Mouse (Mus musculus) C2C12 (cell line): ENCODE data around the gene Cttnbp2nl. TPM values are rescaled to one million over a fixed set of nuclear protein-coding genes. Genes with fewer than 3 reads are reported as not detected.

Source experiments
- H3K27me3 ChIP-seq: one replicate; pipeline ENCODE4 v1.6.1; 2011; ENCODE audit not compliant: control insufficient read depth, insufficient read depth, insufficient read length
- H3K36me3 ChIP-seq: one replicate; pipeline ENCODE4 v1.6.1; 2011; ENCODE audit not compliant: control insufficient read depth, insufficient read depth
- H3K4me3 ChIP-seq: one replicate; pipeline ENCODE4 v1.5.1; 2011; ENCODE audit warnings: mild to moderate bottlenecking, control low read depth; ENCODE audit not compliant: poor library complexity, insufficient read depth, severe bottlenecking
- H3K79me2 ChIP-seq: one replicate; pipeline ENCODE4 v1.6.1; 2011; ENCODE audit not compliant: control insufficient read depth, insufficient read depth
- H3K79me3 ChIP-seq: one replicate; pipeline ENCODE4 v1.6.1; 2011; ENCODE audit warnings: low read depth, control low read depth
- H3ac ChIP-seq: one replicate; pipeline ENCODE3; 2011; ENCODE audit warnings: low read depth; ENCODE audit not compliant: control insufficient read depth, insufficient read length
- CEBPB ChIP-seq: IDR thresholded peaks from one replicate; pipeline ENCODE4 v1.6.1; 2011; ENCODE audit warnings: low read depth, mild to moderate bottlenecking, control low read depth, moderate library complexity
- CTCF ChIP-seq: IDR thresholded peaks from one replicate; pipeline ENCODE4 v1.5.1; 2011; ENCODE audit not compliant: control insufficient read depth, insufficient read depth, insufficient read length
- FOSL1 ChIP-seq: IDR thresholded peaks from one replicate; pipeline ENCODE4 v1.8.0; 2011; ENCODE audit warnings: mild to moderate bottlenecking, low read length; ENCODE audit not compliant: poor library complexity, insufficient read depth, severe bottlenecking
- MAX ChIP-seq: IDR thresholded peaks from one replicate; pipeline ENCODE4 v1.6.1; 2011; ENCODE audit warnings: mild to moderate bottlenecking, control low read depth
- MYOD1 ChIP-seq: IDR thresholded peaks from one replicate; pipeline ENCODE4 v1.6.1; 2011; ENCODE audit warnings: low read depth; ENCODE audit not compliant: control insufficient read depth, insufficient read length
- MYOG ChIP-seq: IDR thresholded peaks from one replicate; pipeline ENCODE4 v1.6.1; 2011; ENCODE audit not compliant: control insufficient read depth, insufficient read length; ENCODE audit errors: extremely low read depth
- USF1 ChIP-seq: IDR thresholded peaks from one replicate; pipeline ENCODE4 v1.6.1; 2011; ENCODE audit warnings: low read depth, mild to moderate bottlenecking, control low read depth, moderate library complexity
- polyA plus RNA-seq: library from polyadenylated mRNA; unstranded; fragments of >200 nt; fragmentation: generic; extraction: Trizol; gene quantifications from one replicate; pipeline ENCODE4 v1.2.1, GENCODE M21; 2012; ENCODE audit warnings: missing spikeins

The Cttnbp2nl gene
- polyA plus RNA-seq, 1 experiment: 11.2 TPM

DNA sequence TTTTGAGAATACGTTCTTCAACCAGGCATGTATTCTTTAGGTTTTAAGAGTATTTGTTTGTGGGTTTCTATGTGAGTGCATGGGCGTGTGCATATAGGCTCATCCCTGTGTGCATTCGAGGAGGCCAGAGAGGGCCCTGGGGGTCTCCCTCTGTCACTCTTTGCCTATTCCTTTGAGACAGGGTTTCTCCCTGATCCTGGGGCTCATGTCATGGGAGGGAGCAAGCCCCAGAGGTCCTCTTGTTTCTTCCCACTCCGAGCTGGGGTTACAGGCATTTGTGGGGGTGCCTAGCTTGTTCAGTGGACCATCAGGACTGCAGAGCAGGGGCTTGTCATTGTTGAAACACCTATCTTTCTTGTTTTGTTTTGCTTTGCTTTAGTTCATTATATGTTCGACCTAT is 65.1 kb downstream of the Cttnbp2nl start:
- Histone ChIP-seq H3K27me3 (no peaks in the 10 kb centered on the region), H3K79me3 (no peaks in the 10 kb centered on the region), H3ac (no peak overlapping the region), H3K79me2 (no peaks in the 10 kb centered on the region), H3K4me3 (no peak overlapping the region), H3K36me3 (no peaks in the 10 kb centered on the region)
- TF ChIP-seq MYOG (no peak), CEBPB (no peak), MYOD1 (no peak), MAX (no peak), USF1 (no peak), CTCF (no peak), FOSL1 (no peak)

DNA sequence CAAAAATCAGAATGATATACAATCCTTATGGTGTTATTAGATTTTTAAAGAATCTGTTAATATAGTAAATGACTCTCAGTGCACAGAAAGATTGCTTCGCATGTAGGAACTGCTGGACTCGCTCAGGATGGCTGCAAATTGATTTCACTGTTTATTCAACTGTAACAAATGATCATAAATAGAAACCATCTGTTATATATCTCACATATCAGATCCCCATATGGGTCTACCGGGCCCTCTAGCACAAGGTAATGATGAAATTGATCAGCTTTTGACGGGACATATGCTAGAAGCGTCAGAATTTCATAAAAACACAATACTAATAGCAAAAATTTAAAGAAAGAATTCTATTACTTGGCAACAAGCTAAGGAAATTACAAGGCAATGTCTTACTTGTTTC is 73.2 kb downstream of the Cttnbp2nl start:
- Histone ChIP-seq H3K27me3 (no peaks in the 10 kb centered on the region), H3K36me3 (no peaks in the 10 kb centered on the region), H3K79me3 (no peaks in the 10 kb centered on the region), H3ac (no peak overlapping the region), H3K79me2 (no peaks in the 10 kb centered on the region), H3K4me3 (no peak overlapping the region)
- TF ChIP-seq USF1 (no peak), MYOG (no peak), MAX (no peak), FOSL1 (no peak), CEBPB (no peak), CTCF (no peak)

DNA sequence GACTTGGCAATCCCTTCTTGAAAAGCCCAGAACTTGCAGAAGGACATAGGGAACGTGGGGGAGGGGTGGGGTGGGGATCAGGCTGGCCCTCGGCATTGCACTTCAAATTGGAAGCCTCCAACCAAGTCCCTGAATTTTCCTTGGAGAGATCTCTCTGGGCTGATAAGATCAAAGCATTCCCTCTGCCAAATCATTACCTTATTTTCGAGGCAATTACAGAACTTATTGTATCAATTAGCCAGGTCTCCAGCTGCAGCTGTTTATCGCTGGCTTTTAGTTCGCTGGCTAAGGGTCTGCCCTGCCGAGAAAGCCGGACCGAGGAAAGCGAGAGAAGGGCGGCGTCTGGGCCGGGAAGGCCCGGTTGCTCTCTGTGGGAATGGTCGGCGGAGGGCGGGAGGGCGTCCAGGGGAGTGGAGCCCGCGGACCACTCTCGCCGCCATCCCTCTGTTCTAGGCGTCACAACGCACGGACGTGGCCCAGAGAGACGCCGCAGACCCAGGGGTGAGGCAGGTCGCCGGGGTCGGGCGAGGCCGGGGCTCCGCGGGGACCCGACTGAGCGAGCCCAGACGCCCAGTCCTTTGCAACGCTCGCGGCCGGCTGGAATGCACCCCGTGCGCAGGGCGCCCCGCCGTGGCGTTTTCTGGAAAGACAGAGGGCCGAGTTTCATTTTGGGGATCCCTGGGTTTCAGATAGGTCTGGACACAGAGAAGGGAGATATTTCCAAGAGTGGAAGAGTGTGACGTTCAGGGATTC is 85.2 kb downstream of the Cttnbp2nl start:
- H3ac ChIP-seq: peak overlapping the region; percentile 84
- TF ChIP-seq CTCF (peak; percentile 81), USF1 (no peak), MAX (no peak), MYOD1 (no peak)
- peaks cover 8% of the 10 kb centered on the region for H3K27me3 ChIP-seq
- H3K79me2 ChIP-seq: no peaks in the 10 kb centered on the region
- peak overlapping the region; percentile 23 for H3K4me3 ChIP-seq
- H3K79me3 ChIP-seq: no peaks in the 10 kb centered on the region
- H3K36me3 ChIP-seq: no peaks in the 10 kb centered on the region

DNA sequence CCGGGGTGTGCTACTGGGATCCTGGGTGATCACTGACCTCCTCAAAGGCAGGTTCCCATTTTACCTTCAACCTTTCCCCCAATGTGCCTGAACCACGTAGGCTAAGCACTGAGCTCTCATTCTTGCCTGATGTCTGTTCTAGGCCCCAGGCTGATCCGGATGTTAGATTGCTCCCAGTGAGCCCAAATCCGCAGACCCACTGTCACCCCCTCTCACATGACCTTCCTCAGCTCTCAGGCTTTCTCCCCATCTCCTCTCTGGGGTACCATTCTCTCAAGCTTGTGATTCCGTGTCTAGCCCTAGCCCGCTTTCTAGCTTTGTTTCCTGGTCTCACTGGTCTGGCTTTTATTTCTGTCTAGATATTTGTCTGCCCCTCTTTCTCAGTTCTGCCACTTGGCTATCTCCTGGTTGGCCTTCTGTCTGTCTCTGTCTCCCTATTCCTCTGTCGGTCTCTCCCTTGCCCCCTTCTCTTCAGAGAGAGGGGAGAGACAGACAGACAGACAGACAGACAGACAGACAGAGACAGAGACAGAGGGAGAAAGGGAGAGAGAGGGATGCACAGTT is 86.9 kb downstream of the Cttnbp2nl start:
- Histone ChIP-seq H3K79me2 (no peaks in the 10 kb centered on the region), H3K36me3 (no peaks in the 10 kb centered on the region), H3K27me3 (peaks cover 25% of the 10 kb centered on the region), H3K79me3 (no peaks in the 10 kb centered on the region), H3ac (no peak overlapping the region), H3K4me3 (no peak overlapping the region)
- TF ChIP-seq FOSL1 (no peak), MYOD1 (no peak), MAX (no peak), CTCF (no peak)

DNA sequence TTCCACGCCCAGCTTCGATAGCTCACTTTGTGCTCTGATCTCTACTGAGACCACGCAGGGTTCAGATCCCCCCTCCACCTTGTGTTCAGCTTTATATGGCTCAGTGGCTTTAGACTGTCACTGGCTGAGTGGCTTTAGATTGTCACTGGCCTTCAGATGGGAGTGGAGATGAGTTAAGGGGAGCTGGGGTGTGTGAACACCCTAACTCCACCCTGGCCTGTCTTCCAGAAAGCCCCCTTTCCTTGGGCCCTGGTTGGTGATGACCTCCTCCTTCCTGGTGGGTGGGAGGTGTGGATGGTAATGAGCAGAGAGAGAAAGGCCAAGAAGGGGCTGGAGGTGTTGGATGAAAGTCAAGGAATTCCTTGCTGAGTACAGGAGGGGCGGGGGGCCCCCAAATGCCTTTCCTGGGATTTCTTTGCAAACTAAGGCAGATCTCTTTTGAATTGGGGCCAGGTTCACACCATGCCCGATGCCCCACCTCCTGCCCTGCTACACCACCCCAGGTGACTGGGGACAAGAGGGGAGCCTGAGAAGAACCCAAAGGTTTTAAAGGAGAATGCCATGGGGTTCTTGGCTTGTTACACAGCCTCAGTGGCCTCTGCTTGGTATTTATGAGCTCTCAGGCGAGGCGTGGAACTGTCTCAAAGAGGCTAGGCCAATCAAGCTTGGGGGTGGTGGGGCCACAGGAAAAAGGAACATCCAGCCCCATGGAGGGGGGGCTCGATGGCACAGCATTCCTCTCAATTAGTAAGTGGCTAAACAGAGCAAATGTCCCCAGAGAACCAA is 87.7 kb downstream of the Cttnbp2nl start:
- H3ac ChIP-seq: no peak overlapping the region
- H3K4me3 ChIP-seq: no peak overlapping the region
- no peaks in the 10 kb centered on the region for H3K79me2 ChIP-seq
- peaks cover 29% of the 10 kb centered on the region for H3K27me3 ChIP-seq
- TF ChIP-seq CEBPB (no peak), USF1 (no peak), FOSL1 (no peak), CTCF (no peak), MAX (no peak), MYOD1 (no peak), MYOG (no peak)
- no peaks in the 10 kb centered on the region for H3K36me3 ChIP-seq
- no peaks in the 10 kb centered on the region for H3K79me3 ChIP-seq
